In the genomic region with DNA sequence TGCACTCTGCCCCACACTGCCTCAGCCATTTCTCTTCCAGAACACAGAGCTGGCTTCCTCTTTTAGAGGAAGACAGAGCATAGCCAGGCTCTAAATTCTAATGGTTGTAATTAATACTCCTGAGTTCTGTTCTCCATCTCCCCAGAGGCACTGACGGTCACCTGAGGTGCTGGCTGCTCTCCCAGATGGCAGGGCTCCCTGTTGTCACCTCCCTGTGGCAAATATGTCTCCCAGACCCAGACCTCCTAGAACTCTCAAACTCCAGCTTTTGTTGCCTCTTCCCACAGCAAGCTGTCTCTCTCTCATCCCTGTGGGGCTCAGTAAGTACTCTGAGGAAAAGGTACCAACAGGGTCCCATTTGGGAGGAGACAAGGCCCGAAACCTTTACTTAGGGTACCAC, we compare ENCODE assay signal across 13 mouse cellular contexts.
"Had no signal": no experiment of that assay in that cellular context is flagged by ENCODE, and none has a peak within 500 bp of the region (broad histone marks: within the 10 kb centered on the region; RNA-seq: fewer than 3 reads in every experiment).

No protein-coding gene starts in this region.

- DNase-seq: kidney, postnatal 36 days; layer of hippocampus, adult 9-11 months; layer of hippocampus, postnatal 36 days; lung, embryonic 14.5 days; lung, postnatal 10 days; lung, postnatal 4 days; right cerebral cortex, postnatal 14 days; thymus, adult 2 months; thymus, postnatal 25 days had no signal

- H3K36me3 ChIP-seq: limb, embryonic 15.5 days; midbrain, embryonic 13.5 days; stomach, embryonic 15.5 days had no signal

- H3K4me2 ChIP-seq: limb, embryonic 15.5 days; liver, embryonic 12.5 days; lung, embryonic 14.5 days; midbrain, embryonic 13.5 days; stomach, embryonic 15.5 days had no signal

- H3K9ac ChIP-seq: limb, embryonic 15.5 days; liver, embryonic 12.5 days; lung, embryonic 14.5 days; midbrain, embryonic 13.5 days; stomach, embryonic 15.5 days had no signal

- ATAC-seq: liver, embryonic 12.5 days; midbrain, embryonic 13.5 days had no signal

- H3K9me3 ChIP-seq: limb, embryonic 15.5 days; liver, embryonic 12.5 days; midbrain, embryonic 13.5 days; stomach, embryonic 15.5 days had no signal

- H3K4me3 ChIP-seq: limb, embryonic 15.5 days; liver, embryonic 12.5 days; midbrain, embryonic 13.5 days; stomach, embryonic 15.5 days had no signal

- H3K27me3 ChIP-seq: limb, embryonic 15.5 days; liver, embryonic 12.5 days; midbrain, embryonic 13.5 days; stomach, embryonic 15.5 days had no signal

- H3K27ac ChIP-seq: limb, embryonic 15.5 days; liver, embryonic 12.5 days; midbrain, embryonic 13.5 days; stomach, embryonic 15.5 days had no signal
